Mouse (Mus musculus): ENCODE results near the gene Zfp827. TPM values are rescaled to one million over a fixed set of nuclear protein-coding genes. Genes with fewer than 3 reads are reported as not detected.
A peak's percentile ranks its signal among the peaks of the same experiment; 100 is the strongest.

Zfp827 gene
- 5.5 and 6.6 TPM in 2 replicates for polyA plus RNA-seq (2015; fragmentation: Nextera tagmentation; extraction: Ambion mirVana)

DNA sequence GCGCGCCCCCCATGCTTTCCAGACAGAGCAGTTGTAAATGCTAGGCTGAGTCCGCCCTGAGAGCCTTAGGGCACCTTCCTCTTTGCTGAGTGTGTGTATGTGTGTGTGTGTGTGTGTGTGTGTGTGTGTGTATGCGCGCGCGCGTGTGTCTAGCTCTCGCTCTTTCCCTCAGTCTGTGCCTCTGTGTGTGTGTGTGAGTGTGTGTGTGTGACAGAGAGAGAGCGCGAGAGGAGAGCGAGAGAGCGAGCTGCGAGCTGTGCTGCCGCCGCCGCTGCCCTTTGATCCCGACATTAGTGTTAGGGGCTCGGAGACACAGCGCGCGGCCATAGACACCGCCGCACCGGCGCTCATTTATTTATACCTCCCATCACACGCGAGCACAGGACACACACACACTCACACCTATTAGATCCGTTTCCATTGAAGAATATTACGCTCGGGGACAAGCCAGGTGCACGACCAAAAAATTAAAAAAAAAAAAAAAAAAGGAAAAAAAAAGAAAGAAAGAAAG, at the start of gene Zfp827:
Gene Zfp827, plus strand, starts transcription at position 461 of the 511 bp plus-strand sequence.
- peak; percentile 45 for ATAC-seq (ENCODE audit: low read depth)
- under 1% methylated on average over 32 of the region's 32 CpGs for WGBS

DNA sequence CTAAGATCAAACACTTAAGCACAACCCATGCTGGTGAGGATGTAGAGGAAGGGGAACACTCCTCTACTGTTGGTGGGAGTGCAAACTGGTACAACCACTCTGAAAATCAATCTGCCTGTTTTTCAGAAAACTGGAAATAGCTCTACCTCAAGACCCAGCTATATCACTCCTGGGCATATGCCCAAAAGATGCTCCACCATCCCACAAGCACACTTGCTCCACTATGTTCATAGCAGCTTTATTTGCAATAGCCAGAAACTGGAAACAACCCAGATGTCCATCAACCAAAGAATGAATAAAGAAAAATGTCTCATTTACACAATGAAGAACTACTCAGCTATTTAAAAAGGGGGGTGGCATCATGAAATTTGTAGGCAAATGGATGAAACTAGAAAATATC, 23.9 kb upstream of the Zfp827 start:
- Histone ChIP-seq H3K9me3 (ENCODE audit: control insufficient read depth, low read length) (no peaks in the 10 kb centered on the region), H3K4me1 (replicated peaks; ENCODE audit: control insufficient read depth, insufficient read depth, low read length) (no peaks in the 10 kb centered on the region), H3K4me3 (ENCODE audit: low read length) (no peak overlapping the region), H3K27me3 (ENCODE audit: control insufficient read depth, insufficient read depth, low read depth, low read length) (no peaks in the 10 kb centered on the region), H3K9ac (ENCODE audit: low read length) (no peak overlapping the region), H3K27ac (ENCODE audit: low read length) (no peak overlapping the region), H3K4me2 (ENCODE audit: low read depth, low read length) (no peak overlapping the region), H3K36me3 (ENCODE audit: control insufficient read depth, insufficient read depth, low read length) (no peaks in the 10 kb centered on the region)
- ATAC-seq (ENCODE audit: low read depth) = no peak

More for the DNA sequence above, at the start of gene Zfp827:
- H3K27ac ChIP-seq (ENCODE audit: low read length) = peak within 1 kb of the TSS; percentile 100
- H3K4me1 ChIP-seq (replicated peaks; ENCODE audit: control insufficient read depth, insufficient read depth, low read length) = peaks cover 17% of the 10 kb centered on the region
- H3K9me3 ChIP-seq (ENCODE audit: control insufficient read depth, low read length) = no peaks in the 10 kb centered on the region; the same call in 1 of the 2 replicates
- H3K36me3 ChIP-seq (ENCODE audit: control insufficient read depth, insufficient read depth, low read length) = no peaks in the 10 kb centered on the region
- no peaks in the 10 kb centered on the region for H3K27me3 ChIP-seq (ENCODE audit: control insufficient read depth, insufficient read depth, low read depth, low read length)
- H3K4me3 ChIP-seq (ENCODE audit: low read length) = peak within 1 kb of the TSS; percentile 86
- peak within 1 kb of the TSS; percentile 83 for H3K4me2 ChIP-seq (ENCODE audit: low read depth, low read length)
- peak within 1 kb of the TSS; percentile 98 for H3K9ac ChIP-seq (ENCODE audit: low read length)

DNA sequence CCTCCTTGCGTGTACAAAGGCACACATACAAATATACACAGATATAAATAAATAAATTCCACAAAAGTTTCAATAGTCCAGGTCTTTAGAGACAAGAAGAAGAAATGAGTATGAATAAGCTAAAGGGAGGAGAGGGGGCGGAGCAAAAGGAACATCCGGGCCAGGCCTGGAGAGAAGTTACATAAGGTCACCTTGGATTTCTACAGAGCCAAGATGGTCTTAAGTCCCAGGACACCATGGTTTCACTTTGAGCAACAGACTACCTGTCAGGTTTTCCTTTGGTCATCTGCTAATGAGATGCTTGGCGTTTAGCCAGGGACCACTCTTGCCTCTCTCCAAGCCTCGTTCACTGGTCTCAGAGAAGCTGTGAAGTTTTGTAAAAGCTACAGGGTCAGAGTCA, 13.2 kb upstream of the Zfp827 start:
- H3K27me3 ChIP-seq (ENCODE audit: control insufficient read depth, insufficient read depth, low read depth, low read length) = no peaks in the 10 kb centered on the region
- H3K4me2 ChIP-seq (ENCODE audit: low read depth, low read length) = no peak overlapping the region
- no peak overlapping the region for H3K27ac ChIP-seq (ENCODE audit: low read length)
- 66% methylated on average over 5 of the region's 5 CpGs for WGBS
- no peaks in the 10 kb centered on the region for H3K36me3 ChIP-seq (ENCODE audit: control insufficient read depth, insufficient read depth, low read length)
- no peaks in the 10 kb centered on the region for H3K4me1 ChIP-seq (replicated peaks; ENCODE audit: control insufficient read depth, insufficient read depth, low read length)
- no peak overlapping the region for H3K4me3 ChIP-seq (ENCODE audit: low read length)
- H3K9ac ChIP-seq (ENCODE audit: low read length) = no peak overlapping the region
- ATAC-seq (ENCODE audit: low read depth) = no peak
- H3K9me3 ChIP-seq (ENCODE audit: control insufficient read depth, low read length) = no peaks in the 10 kb centered on the region

DNA sequence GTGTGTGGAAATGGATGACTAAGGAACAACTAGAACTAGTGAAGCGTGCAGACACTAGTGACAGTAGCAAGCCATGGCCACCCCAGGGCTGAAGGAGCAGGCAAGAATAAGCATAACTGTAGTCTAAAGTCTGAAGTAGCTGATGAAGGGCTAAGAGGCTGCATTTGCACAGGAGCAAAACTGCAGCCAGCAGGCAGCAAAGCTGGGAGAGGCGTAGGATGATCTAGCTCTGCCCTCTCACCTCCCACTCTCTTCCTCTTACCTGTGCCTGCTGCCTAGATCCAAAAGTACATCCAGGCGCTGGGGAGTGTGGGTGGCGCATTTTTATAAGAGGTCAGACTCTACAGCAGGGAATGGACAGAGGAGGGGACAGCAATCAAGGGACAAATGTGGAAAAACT, 12.2 kb upstream of the Zfp827 start:
- no peak overlapping the region for H3K4me3 ChIP-seq (ENCODE audit: low read length)
- no peaks in the 10 kb centered on the region for H3K27me3 ChIP-seq (ENCODE audit: control insufficient read depth, insufficient read depth, low read depth, low read length)
- H3K4me1 ChIP-seq (replicated peaks; ENCODE audit: control insufficient read depth, insufficient read depth, low read length) = no peaks in the 10 kb centered on the region
- H3K4me2 ChIP-seq (ENCODE audit: low read depth, low read length) = no peak overlapping the region
- no peak overlapping the region for H3K9ac ChIP-seq (ENCODE audit: low read length)
- H3K36me3 ChIP-seq (ENCODE audit: control insufficient read depth, insufficient read depth, low read length) = no peaks in the 10 kb centered on the region
- 71% methylated on average over 4 of the region's 4 CpGs for WGBS
- no peaks in the 10 kb centered on the region for H3K9me3 ChIP-seq (ENCODE audit: control insufficient read depth, low read length)
- no peak overlapping the region for H3K27ac ChIP-seq (ENCODE audit: low read length)
- no peak for ATAC-seq (ENCODE audit: low read depth)

DNA sequence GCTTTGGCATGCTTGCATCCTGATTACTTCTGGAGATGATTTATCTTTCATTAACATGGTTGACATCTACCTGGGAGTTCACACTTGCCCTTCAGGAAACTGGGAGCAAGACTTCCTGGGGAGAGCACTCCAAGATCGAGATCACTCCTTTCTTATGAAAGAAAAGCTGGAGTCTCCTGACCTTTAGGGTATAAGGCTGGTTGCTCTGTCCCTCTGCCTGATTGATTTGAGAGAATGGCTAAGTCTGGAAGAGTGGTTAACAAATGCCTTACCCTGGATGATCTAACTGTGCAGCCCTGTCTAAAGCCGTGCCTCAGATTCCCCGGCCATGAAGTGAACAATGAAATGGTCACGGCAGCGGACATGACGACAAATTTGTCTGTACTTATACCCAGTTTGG, 11.7 kb upstream of the Zfp827 start:
- Histone ChIP-seq H3K4me3 (ENCODE audit: low read length) (no peak overlapping the region), H3K27me3 (ENCODE audit: control insufficient read depth, insufficient read depth, low read depth, low read length) (no peaks in the 10 kb centered on the region), H3K4me1 (replicated peaks; ENCODE audit: control insufficient read depth, insufficient read depth, low read length) (no peaks in the 10 kb centered on the region), H3K9me3 (ENCODE audit: control insufficient read depth, low read length) (no peaks in the 10 kb centered on the region), H3K27ac (ENCODE audit: low read length) (no peak overlapping the region), H3K36me3 (ENCODE audit: control insufficient read depth, insufficient read depth, low read length) (no peaks in the 10 kb centered on the region), H3K4me2 (ENCODE audit: low read depth, low read length) (no peak overlapping the region), H3K9ac (ENCODE audit: low read length) (no peak overlapping the region)
- WGBS = 56% methylated on average over 6 of the region's 6 CpGs
- no peak for ATAC-seq (ENCODE audit: low read depth)

DNA sequence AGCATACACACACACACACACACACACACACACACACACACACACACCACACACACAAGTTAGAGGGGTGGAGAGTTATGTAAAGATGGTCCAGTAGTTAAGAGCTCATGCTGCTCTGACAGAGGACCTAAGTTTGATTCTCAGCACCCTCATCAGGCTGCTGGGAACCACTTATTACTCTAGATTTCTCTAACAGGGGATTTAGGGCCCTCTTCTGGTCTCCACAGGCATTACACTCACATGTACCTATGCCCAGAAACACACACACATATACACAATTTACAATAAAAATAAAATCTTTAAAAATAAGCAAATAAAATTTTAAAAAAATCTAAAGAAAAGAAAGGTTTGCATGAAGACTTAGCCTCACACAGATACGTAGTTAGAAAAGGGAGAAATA, 4.3 kb upstream of the Zfp827 start:
- no peak overlapping the region for H3K9ac ChIP-seq (ENCODE audit: low read length)
- H3K27me3 ChIP-seq (ENCODE audit: control insufficient read depth, insufficient read depth, low read depth, low read length) = no peaks in the 10 kb centered on the region
- no peaks in the 10 kb centered on the region for H3K4me1 ChIP-seq (replicated peaks; ENCODE audit: control insufficient read depth, insufficient read depth, low read length)
- H3K36me3 ChIP-seq (ENCODE audit: control insufficient read depth, insufficient read depth, low read length) = no peaks in the 10 kb centered on the region
- H3K4me2 ChIP-seq (ENCODE audit: low read depth, low read length) = no peak overlapping the region
- no peak overlapping the region for H3K27ac ChIP-seq (ENCODE audit: low read length)
- ATAC-seq (ENCODE audit: low read depth) = no peak
- H3K4me3 ChIP-seq (ENCODE audit: low read length) = no peak overlapping the region
- WGBS = 96% methylated on average over 1 of the region's 1 CpGs
- H3K9me3 ChIP-seq (ENCODE audit: control insufficient read depth, low read length) = no peaks in the 10 kb centered on the region; the same call in 1 of the 2 replicates

DNA sequence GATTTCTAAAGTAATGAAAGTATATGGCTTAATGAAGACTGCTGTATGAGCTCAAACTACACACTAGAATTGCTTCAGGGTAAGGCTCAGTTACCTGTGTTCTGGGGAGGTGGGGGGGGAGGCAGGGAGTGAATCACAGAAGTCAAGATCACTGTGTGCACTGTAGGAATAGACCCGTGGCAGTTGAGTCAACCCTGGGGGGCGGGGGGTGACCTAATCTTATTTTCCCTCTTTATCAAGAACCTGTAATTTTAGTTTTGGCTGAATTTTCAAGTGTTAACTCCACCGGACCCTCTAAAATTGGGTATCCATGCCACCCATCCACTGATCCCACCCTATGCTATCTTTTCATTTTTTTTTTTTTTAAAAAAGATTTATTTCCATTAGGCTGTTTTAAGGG, 918 bp upstream of the Zfp827 start:
- H3K36me3 ChIP-seq (ENCODE audit: control insufficient read depth, insufficient read depth, low read length) = no peaks in the 10 kb centered on the region
- no peak overlapping the region for H3K27ac ChIP-seq (ENCODE audit: low read length)
- no peaks in the 10 kb centered on the region; the same call in 1 of the 2 replicates for H3K9me3 ChIP-seq (ENCODE audit: control insufficient read depth, low read length)
- no peak for ATAC-seq (ENCODE audit: low read depth)
- peaks cover 10% of the 10 kb centered on the region for H3K4me1 ChIP-seq (replicated peaks; ENCODE audit: control insufficient read depth, insufficient read depth, low read length)
- H3K4me3 ChIP-seq (ENCODE audit: low read length) = peak overlapping the region; percentile 86; the same call in 1 of the 2 replicates
- peak overlapping the region; percentile 98; the same call in 1 of the 2 replicates for H3K9ac ChIP-seq (ENCODE audit: low read length)
- 22% methylated on average over 3 of the region's 3 CpGs for WGBS
- peak overlapping the region; percentile 83 for H3K4me2 ChIP-seq (ENCODE audit: low read depth, low read length)
- no peaks in the 10 kb centered on the region for H3K27me3 ChIP-seq (ENCODE audit: control insufficient read depth, insufficient read depth, low read depth, low read length)

DNA sequence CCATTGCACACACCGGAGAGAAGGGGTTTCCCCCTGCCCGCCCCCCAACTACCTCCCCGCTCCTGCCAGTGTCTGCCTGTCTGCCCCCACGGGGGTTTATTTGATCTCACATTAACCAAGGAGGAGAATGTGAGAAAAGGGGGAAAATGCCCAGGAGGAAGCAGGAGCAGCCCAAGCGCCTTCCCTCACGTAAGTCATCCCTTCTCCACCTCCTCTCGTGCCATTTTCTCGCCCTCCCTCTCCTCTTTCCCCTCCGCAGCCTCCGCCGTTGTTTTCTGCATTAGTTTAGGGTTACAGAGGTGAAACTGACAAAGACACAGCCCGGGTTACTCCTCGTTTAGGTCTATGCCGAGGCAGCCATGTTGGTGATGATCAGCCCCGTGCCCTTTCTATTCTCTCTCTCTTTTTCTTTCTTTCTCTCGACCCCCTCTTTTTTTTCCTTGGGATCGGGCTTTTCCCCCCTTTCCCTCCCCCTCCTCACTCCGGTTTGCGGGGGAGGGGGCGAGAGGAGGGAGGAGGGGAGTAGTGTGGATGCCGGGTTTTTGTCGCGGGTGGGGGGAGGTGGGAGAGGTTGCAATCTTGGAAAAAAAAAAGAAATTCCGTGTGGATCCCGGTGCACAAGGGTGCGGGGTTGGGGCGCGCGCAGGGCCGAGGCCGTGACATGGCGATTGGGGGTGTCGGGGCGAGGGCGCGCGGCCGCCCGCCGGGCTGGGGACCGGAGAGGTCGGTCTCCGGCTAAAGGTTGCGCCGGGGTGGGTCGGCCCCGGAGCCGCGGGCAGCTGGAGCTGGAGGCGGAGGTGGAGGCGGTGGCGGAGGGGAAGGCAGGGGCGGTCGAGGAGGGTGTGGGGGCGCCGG, 531 bp downstream of the Zfp827 start:
- H3K4me1 ChIP-seq (replicated peaks; ENCODE audit: control insufficient read depth, insufficient read depth, low read length) = peaks cover 21% of the 10 kb centered on the region
- peak; percentile 10; the same call in 1 of the 2 replicates for ATAC-seq (ENCODE audit: low read depth)
- peak overlapping the region; percentile 100 for H3K27ac ChIP-seq (ENCODE audit: low read length)
- no peaks in the 10 kb centered on the region; the same call in 1 of the 2 replicates for H3K9me3 ChIP-seq (ENCODE audit: control insufficient read depth, low read length)
- no peaks in the 10 kb centered on the region for H3K36me3 ChIP-seq (ENCODE audit: control insufficient read depth, insufficient read depth, low read length)
- WGBS = under 1% methylated on average over 40 of the region's 56 CpGs
- no peaks in the 10 kb centered on the region for H3K27me3 ChIP-seq (ENCODE audit: control insufficient read depth, insufficient read depth, low read depth, low read length)
- peak overlapping the region; percentile 83 for H3K4me2 ChIP-seq (ENCODE audit: low read depth, low read length)
- H3K9ac ChIP-seq (ENCODE audit: low read length) = peak overlapping the region; percentile 98
- H3K4me3 ChIP-seq (ENCODE audit: low read length) = peak overlapping the region; percentile 86

All from lung, embryonic 16.5 days (tissue).